Mouse (Mus musculus): Measurements from ENCODE around the gene Wnt5a.

Gene Wnt5a

GRCm38 (mm10) chr14:28561861-28562260 is 57.3 kb downstream of the Wnt5a start:
- in situ Hi-C loops (cut with MboI; ENCODE audit: low sequenced_read_pairs), result no loop called here
